Mouse (Mus musculus) C2C12 (cell line): Measurements from ENCODE around the gene Tmem38b. TPM values are rescaled to one million over a fixed set of nuclear protein-coding genes. Genes with fewer than 3 reads are reported as not detected.

Source experiments
- H3K27me3 ChIP-seq: one replicate; pipeline ENCODE4 v1.6.1; 2011; ENCODE audit not compliant: control insufficient read depth, insufficient read depth, insufficient read length
- H3K36me3 ChIP-seq: one replicate; pipeline ENCODE4 v1.6.1; 2011; ENCODE audit not compliant: control insufficient read depth, insufficient read depth
- H3K4me3 ChIP-seq: one replicate; pipeline ENCODE4 v1.5.1; 2011; ENCODE audit warnings: mild to moderate bottlenecking, control low read depth; ENCODE audit not compliant: poor library complexity, insufficient read depth, severe bottlenecking
- H3K79me2 ChIP-seq: one replicate; pipeline ENCODE4 v1.6.1; 2011; ENCODE audit not compliant: control insufficient read depth, insufficient read depth
- H3K79me3 ChIP-seq: one replicate; pipeline ENCODE4 v1.6.1; 2011; ENCODE audit warnings: low read depth, control low read depth
- H3ac ChIP-seq: one replicate; pipeline ENCODE3; 2011; ENCODE audit warnings: low read depth; ENCODE audit not compliant: control insufficient read depth, insufficient read length
- CEBPB ChIP-seq: IDR thresholded peaks from one replicate; pipeline ENCODE4 v1.6.1; 2011; ENCODE audit warnings: low read depth, mild to moderate bottlenecking, control low read depth, moderate library complexity
- CTCF ChIP-seq: IDR thresholded peaks from one replicate; pipeline ENCODE4 v1.5.1; 2011; ENCODE audit not compliant: control insufficient read depth, insufficient read depth, insufficient read length
- FOSL1 ChIP-seq: IDR thresholded peaks from one replicate; pipeline ENCODE4 v1.8.0; 2011; ENCODE audit warnings: mild to moderate bottlenecking, low read length; ENCODE audit not compliant: poor library complexity, insufficient read depth, severe bottlenecking
- MAX ChIP-seq: IDR thresholded peaks from one replicate; pipeline ENCODE4 v1.6.1; 2011; ENCODE audit warnings: mild to moderate bottlenecking, control low read depth
- MYOD1 ChIP-seq: IDR thresholded peaks from one replicate; pipeline ENCODE4 v1.6.1; 2011; ENCODE audit warnings: low read depth; ENCODE audit not compliant: control insufficient read depth, insufficient read length
- MYOG ChIP-seq: IDR thresholded peaks from one replicate; pipeline ENCODE4 v1.6.1; 2011; ENCODE audit not compliant: control insufficient read depth, insufficient read length; ENCODE audit errors: extremely low read depth
- USF1 ChIP-seq: IDR thresholded peaks from one replicate; pipeline ENCODE4 v1.6.1; 2011; ENCODE audit warnings: low read depth, mild to moderate bottlenecking, control low read depth, moderate library complexity
- polyA plus RNA-seq: library from polyadenylated mRNA; unstranded; fragments of >200 nt; fragmentation: generic; extraction: Trizol; gene quantifications from one replicate; pipeline ENCODE4 v1.2.1, GENCODE M21; 2012; ENCODE audit warnings: missing spikeins

Tmem38b gene
- polyA plus RNA-seq, 1 experiment, result 5.6 TPM

- TF ChIP-seq MYOG (no peak), USF1 (no peak), MAX (no peak), CTCF (no peak), MYOD1 (no peak), CEBPB (no peak), FOSL1 (no peak)
- no peaks in the 10 kb centered on the region for H3K27me3 ChIP-seq
- no peaks in the 10 kb centered on the region for H3K36me3 ChIP-seq
- H3K79me3 ChIP-seq, result no peaks in the 10 kb centered on the region
- H3K4me3 ChIP-seq, result no peak overlapping the region
- H3K79me2 ChIP-seq, result no peaks in the 10 kb centered on the region
- no peak overlapping the region for H3ac ChIP-seq
Measured at GRCm38 (mm10) chr4:53824831-53825230, 1.0 kb upstream of the Tmem38b start.

- no peaks in the 10 kb centered on the region for H3K36me3 ChIP-seq
- H3K79me2 ChIP-seq, result no peaks in the 10 kb centered on the region
- H3K4me3 ChIP-seq, result peak overlapping the region; percentile 69
- H3K27me3 ChIP-seq, result no peaks in the 10 kb centered on the region
- no peaks in the 10 kb centered on the region for H3K79me3 ChIP-seq
- TF ChIP-seq CTCF, result no peak
- no peak for TF ChIP-seq MYOG
- TF ChIP-seq USF1, result no peak
- TF ChIP-seq MYOD1, result no peak
- no peak for TF ChIP-seq CEBPB
- TF ChIP-seq MAX, result no peak
- TF ChIP-seq FOSL1, result no peak
- H3ac ChIP-seq, result no peak overlapping the region
Measured at GRCm38 (mm10) chr4:53826641-53827248, 900 bp downstream of the Tmem38b start.

GRCm38 (mm10) chr4:53827869-53828268 is 2.0 kb downstream of the Tmem38b start:
- Histone ChIP-seq H3K79me3 (no peaks in the 10 kb centered on the region), H3K36me3 (no peaks in the 10 kb centered on the region), H3ac (no peak overlapping the region), H3K79me2 (no peaks in the 10 kb centered on the region), H3K4me3 (no peak overlapping the region), H3K27me3 (no peaks in the 10 kb centered on the region)
- TF ChIP-seq CTCF (no peak), FOSL1 (no peak), MYOG (no peak), CEBPB (no peak), USF1 (no peak), MAX (no peak), MYOD1 (no peak)

GRCm38 (mm10) chr4:53828914-53829313 is 3.1 kb downstream of the Tmem38b start:
- H3ac ChIP-seq, result no peak overlapping the region
- no peaks in the 10 kb centered on the region for H3K79me3 ChIP-seq
- no peaks in the 10 kb centered on the region for H3K79me2 ChIP-seq
- H3K4me3 ChIP-seq, result no peak overlapping the region
- H3K27me3 ChIP-seq, result no peaks in the 10 kb centered on the region
- TF ChIP-seq FOSL1 (no peak), MYOD1 (no peak), MYOG (no peak), MAX (no peak)
- H3K36me3 ChIP-seq, result no peaks in the 10 kb centered on the region

- H3K27me3 ChIP-seq, result no peaks in the 10 kb centered on the region
- no peak overlapping the region for H3ac ChIP-seq
- H3K36me3 ChIP-seq, result no peaks in the 10 kb centered on the region
- no peaks in the 10 kb centered on the region for H3K79me2 ChIP-seq
- no peak for TF ChIP-seq USF1
- H3K79me3 ChIP-seq, result no peaks in the 10 kb centered on the region
- no peak overlapping the region for H3K4me3 ChIP-seq
Measured at GRCm38 (mm10) chr4:53830016-53830415, 4.2 kb downstream of the Tmem38b start.

- no peaks in the 10 kb centered on the region for H3K79me2 ChIP-seq
- no peak for TF ChIP-seq FOSL1
- TF ChIP-seq MAX, result no peak
- TF ChIP-seq MYOG, result no peak
- TF ChIP-seq CTCF, result no peak
- no peak for TF ChIP-seq USF1
- TF ChIP-seq CEBPB, result no peak
- no peak for TF ChIP-seq MYOD1
- no peak overlapping the region for H3ac ChIP-seq
- H3K36me3 ChIP-seq, result no peaks in the 10 kb centered on the region
- H3K79me3 ChIP-seq, result no peaks in the 10 kb centered on the region
- H3K4me3 ChIP-seq, result no peak overlapping the region
- no peaks in the 10 kb centered on the region for H3K27me3 ChIP-seq
Measured at GRCm38 (mm10) chr4:53830579-53830978, 4.7 kb downstream of the Tmem38b start.
